ENCODE assay signal across 1 mouse cellular context in the genomic region with DNA sequence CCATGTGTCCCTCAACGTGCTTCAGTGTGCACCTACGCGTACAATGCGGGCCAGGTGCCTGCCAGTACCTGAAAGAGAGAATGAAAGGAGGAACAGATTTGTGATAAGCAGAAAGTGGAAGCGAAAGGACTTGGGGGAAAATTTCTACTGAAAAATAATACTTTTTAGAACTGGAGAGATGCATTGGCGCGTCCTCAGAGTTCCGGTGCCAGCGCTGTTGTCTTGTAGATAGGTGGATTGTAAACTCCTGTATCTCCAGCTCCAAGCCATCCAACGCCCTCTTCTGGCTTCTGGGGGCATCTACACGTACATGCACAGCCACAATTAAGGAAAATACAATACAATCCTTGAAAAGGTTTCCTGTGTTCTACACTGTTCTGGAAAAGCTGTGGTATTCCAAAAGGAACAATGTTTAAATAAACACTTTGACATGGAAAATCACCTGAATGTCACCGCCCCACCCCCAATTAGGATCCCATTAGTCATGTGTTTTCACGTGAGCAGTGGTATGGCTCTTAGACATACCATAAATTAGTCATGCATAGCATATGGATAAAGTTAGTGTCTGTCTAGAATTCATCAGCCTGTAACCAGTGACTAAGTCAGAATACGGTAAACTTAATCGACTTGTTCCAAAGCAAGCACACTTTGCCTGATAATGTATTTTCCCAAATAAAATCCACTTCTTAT.
A peak's percentile ranks its signal among the peaks of the same experiment; 100 is the strongest.
TF ChIP-seq lines count a peak whose summit lies in the region.

No protein-coding gene starts in this region.

TF ChIP-seq in CH12.LX, 34 proteins besides CTCF, POLR2A, EP300 and RAD21 (continued from another document):
- TF ChIP-seq RCOR1 (conservative IDR thresholded peaks at IDR 0.05; ENCODE audit: low read depth, low read length) = no peak
- TF ChIP-seq USF1 (IDR thresholded peaks at IDR 0.05; ENCODE audit: low read depth, low read length) = no peak
- peak; percentile 81 for TF ChIP-seq MYC (IDR thresholded peaks at IDR 0.05; ENCODE audit: low read depth, low read length)
- no peak for TF ChIP-seq PAX5 (IDR thresholded peaks at IDR 0.05; ENCODE audit: low read length)
- TF ChIP-seq JUND (conservative IDR thresholded peaks at IDR 0.05; ENCODE audit: low read depth, low read length) = 0 out of 2 replicates have a peak, but pooled peaks have one; percentile 18
- no peak for TF ChIP-seq NRF1 (IDR thresholded peaks at IDR 0.05; ENCODE audit: low read depth, low read length)
- peak; percentile 51; the same call in 1 of the 2 replicates for TF ChIP-seq MAX (IDR thresholded peaks at IDR 0.05; ENCODE audit: low read length)
- no peak for TF ChIP-seq SIN3A (IDR thresholded peaks at IDR 0.05; ENCODE audit: low read length)
- TF ChIP-seq MEF2A (IDR thresholded peaks at IDR 0.05; ENCODE audit: borderline replicate concordance, low read depth, low read length) = peak; percentile 43; the same call in 1 of the 2 replicates
- no peak for TF ChIP-seq NELFE (IDR thresholded peaks at IDR 0.05; ENCODE audit: low read depth, low read length)
- TF ChIP-seq ZKSCAN1 (IDR thresholded peaks at IDR 0.05; ENCODE audit: borderline replicate concordance, low read depth, low read length) = no peak
- TF ChIP-seq CHD1 (IDR thresholded peaks at IDR 0.05; ENCODE audit: low read depth, low read length) = no peak
- TF ChIP-seq ZNF384 (IDR thresholded peaks at IDR 0.05; ENCODE audit: low read depth, low read length) = no peak
- peak; percentile 81 for TF ChIP-seq IRF4 (IDR thresholded peaks at IDR 0.05; ENCODE audit: low read depth, low read length)
- no peak for TF ChIP-seq E2F4 (IDR thresholded peaks at IDR 0.05; ENCODE audit: insufficient replicate concordance, low read depth, low read length)
- no peak for TF ChIP-seq GABPA (IDR thresholded peaks at IDR 0.05; ENCODE audit: insufficient replicate concordance, low read depth, low read length)
- no peak for TF ChIP-seq HCFC1 (IDR thresholded peaks at IDR 0.05; ENCODE audit: low read depth, low read length)
- peak; percentile 66 for TF ChIP-seq CHD2 (IDR thresholded peaks at IDR 0.05; ENCODE audit: low read length)
- TF ChIP-seq TCF12 (IDR thresholded peaks at IDR 0.05; ENCODE audit: low read depth, low read length) = peak; percentile 57; the same call in 1 of the 2 replicates
- no peak for TF ChIP-seq MXI1 (IDR thresholded peaks at IDR 0.05; ENCODE audit: low read depth, low read length)
